Mouse (Mus musculus): ENCODE data around the gene Olfr1419.
"Not testable (repeated sequence)": the region's sequence is repeated elsewhere in the genome, so short reads cannot be mapped to it uniquely, and the experiment has no call there.

Olfr1419 gene

GRCm38 (mm10) chr19:11875006-11875405 is at the start of gene Olfr1419:
Gene Olfr1419 (minus strand): TSS chr19:11875106.
- DNase-seq (ENCODE audit: low spot score) = no peak

- not testable (repeated sequence) for DNase-seq (ENCODE audit: low spot score)
Measured at GRCm38 (mm10) chr19:11922515-11922914, 47.6 kb upstream of the Olfr1419 start.

- no peak for DNase-seq (ENCODE audit: low spot score)
Measured at GRCm38 (mm10) chr19:11922068-11922467, 47.2 kb upstream of the Olfr1419 start.

GRCm38 (mm10) chr19:11915804-11916203 is 40.9 kb upstream of the Olfr1419 start:
- no peak for DNase-seq (ENCODE audit: low spot score)

- DNase-seq (ENCODE audit: low spot score) = peak; percentile 39
Measured at GRCm38 (mm10) chr19:11912533-11913121, 37.7 kb upstream of the Olfr1419 start.

GRCm38 (mm10) chr19:11912037-11912532 is 37.2 kb upstream of the Olfr1419 start, which contains the start of gene Patl1:
Gene Patl1 (plus strand): TSS chr19:11912399.
- DNase-seq (ENCODE audit: low spot score) = peak; percentile 99

- DNase-seq (ENCODE audit: low spot score) = peak; percentile 38
Measured at GRCm38 (mm10) chr19:11911603-11912002, 36.7 kb upstream of the Olfr1419 start.

GRCm38 (mm10) chr19:11911021-11911420 is 36.1 kb upstream of the Olfr1419 start:
- no peak for DNase-seq (ENCODE audit: low spot score)

- DNase-seq (ENCODE audit: low spot score) = no peak
Measured at GRCm38 (mm10) chr19:11886265-11886664, 11.4 kb upstream of the Olfr1419 start, which contains the start of gene Olfr1420. Gene Olfr1420 (plus strand): TSS chr19:11886565.

GRCm38 (mm10) chr19:11878404-11878803 is 3.5 kb upstream of the Olfr1419 start:
- DNase-seq (ENCODE audit: low spot score) = not testable (repeated sequence)

GRCm38 (mm10) chr19:11867837-11868236 is 7.1 kb downstream of the Olfr1419 start:
- DNase-seq (ENCODE audit: low spot score) = no peak

- DNase-seq (ENCODE audit: low spot score) = no peak
Measured at GRCm38 (mm10) chr19:11860966-11861365, 13.9 kb downstream of the Olfr1419 start, which contains the start of gene Olfr1418. Gene Olfr1418 (minus strand): TSS chr19:11861066.

- DNase-seq (ENCODE audit: low spot score) = no peak
Measured at GRCm38 (mm10) chr19:11856506-11856905, 18.4 kb downstream of the Olfr1419 start.

- no peak for DNase-seq (ENCODE audit: low spot score)
Measured at GRCm38 (mm10) chr19:11854821-11855220, 20.1 kb downstream of the Olfr1419 start.

- no peak for DNase-seq (ENCODE audit: low spot score)
Measured at GRCm38 (mm10) chr19:11852652-11853051, 22.3 kb downstream of the Olfr1419 start.

GRCm38 (mm10) chr19:11846333-11846732 is 28.6 kb downstream of the Olfr1419 start:
- DNase-seq (ENCODE audit: low spot score) = no peak

- DNase-seq (ENCODE audit: low spot score) = no peak
Measured at GRCm38 (mm10) chr19:11839119-11839518, 35.8 kb downstream of the Olfr1419 start, which contains the start of gene Olfr1417. Gene Olfr1417 (minus strand): TSS chr19:11839219.

GRCm38 (mm10) chr19:11823346-11824065 is 51.4 kb downstream of the Olfr1419 start:
- DNase-seq (ENCODE audit: low spot score) = no peak

- DNase-seq (ENCODE audit: low spot score) = no peak
Measured at GRCm38 (mm10) chr19:11820211-11820610, 54.7 kb downstream of the Olfr1419 start.

GRCm38 (mm10) chr19:11819800-11820199 is 55.1 kb downstream of the Olfr1419 start:
- DNase-seq (ENCODE audit: low spot score) = peak; percentile 69

- DNase-seq (ENCODE audit: low spot score) = no peak
Measured at GRCm38 (mm10) chr19:11819143-11819700, 55.7 kb downstream of the Olfr1419 start, which contains the start of gene Stx3. Gene Stx3 (minus strand): TSS chr19:11819403.
